Mouse (Mus musculus) G1E-ER4 (cell line): Measurements from ENCODE around the gene Gm17657. TPM values are rescaled to one million over a fixed set of nuclear protein-coding genes. Genes with fewer than 3 reads are reported as not detected.

Experiments used
- GATA1 ChIP-seq: IDR thresholded peaks from one replicate; pipeline ENCODE4 v1.8.0; 2012; ENCODE audit warnings: low read length, inconsistent platforms
- polyA plus RNA-seq: library from polyadenylated mRNA; stranded (reverse); fragments of >175 nt; gene quantifications from 2 replicates; pipeline ENCODE4 v1.2.3, GENCODE M21; 2012

Gm17657 gene
- polyA plus RNA-seq, 1 experiment, result not detected

DNA sequence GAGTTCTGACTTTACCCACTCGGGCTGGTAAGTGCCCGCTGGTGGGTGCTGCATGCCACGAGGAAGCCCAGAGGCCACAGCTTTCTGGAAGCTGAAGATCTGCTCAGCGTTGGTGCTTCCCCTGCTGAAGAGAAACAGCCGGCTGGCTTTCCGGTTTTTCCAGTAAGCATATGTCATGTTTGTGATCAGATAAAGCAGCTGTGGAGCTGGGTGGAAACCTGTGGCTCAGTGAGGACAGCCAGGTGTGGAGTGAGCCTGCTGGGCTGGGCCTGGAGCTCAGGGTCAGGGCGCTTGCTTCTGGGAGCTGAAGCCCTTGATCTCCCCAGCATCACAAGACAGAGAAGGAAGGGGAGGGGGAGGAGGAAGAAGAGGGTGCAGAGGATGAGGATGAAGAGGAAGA, 7.5 kb upstream of the Gm17657 start:
- no peak for TF ChIP-seq GATA1

DNA sequence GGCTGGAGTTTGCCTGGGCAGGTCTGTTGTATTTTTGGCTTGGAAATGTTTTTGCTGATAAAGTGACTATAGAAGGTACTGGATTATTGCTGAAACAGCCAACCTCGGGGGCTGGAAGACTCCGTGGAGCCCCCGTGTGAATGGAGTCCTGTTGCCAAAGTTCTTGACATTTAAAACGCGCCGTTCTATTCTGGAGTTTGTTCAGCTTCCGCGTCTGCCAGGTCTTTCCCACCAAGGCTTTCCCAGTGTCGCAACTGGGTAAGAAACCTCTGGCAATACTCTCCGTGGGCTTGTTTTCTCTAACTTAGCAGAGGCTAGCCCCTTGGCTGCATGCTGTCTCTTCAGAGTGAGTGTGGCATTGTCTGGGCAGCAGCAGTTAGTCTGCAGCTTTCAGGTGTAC, 7.0 kb upstream of the Gm17657 start:
- TF ChIP-seq GATA1, result no peak

DNA sequence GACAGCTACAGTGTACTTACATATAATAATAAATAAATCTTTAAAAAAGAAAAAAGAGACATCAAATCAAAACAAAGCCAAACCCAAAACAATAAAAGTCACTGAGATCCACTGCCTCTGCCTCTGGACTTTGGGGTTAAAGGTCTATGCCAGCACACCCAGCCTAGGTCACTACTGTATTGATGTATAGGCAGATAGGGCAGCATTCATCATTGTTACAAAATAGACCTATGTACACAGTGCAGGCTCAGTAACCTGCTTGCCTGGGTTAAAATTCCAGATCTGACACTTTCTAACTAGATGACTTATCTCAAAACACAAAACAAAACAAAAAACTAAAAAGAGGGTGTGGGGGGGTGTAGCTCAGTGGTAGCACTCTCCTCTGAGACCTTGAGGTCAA, 4.7 kb upstream of the Gm17657 start:
- no peak for TF ChIP-seq GATA1

DNA sequence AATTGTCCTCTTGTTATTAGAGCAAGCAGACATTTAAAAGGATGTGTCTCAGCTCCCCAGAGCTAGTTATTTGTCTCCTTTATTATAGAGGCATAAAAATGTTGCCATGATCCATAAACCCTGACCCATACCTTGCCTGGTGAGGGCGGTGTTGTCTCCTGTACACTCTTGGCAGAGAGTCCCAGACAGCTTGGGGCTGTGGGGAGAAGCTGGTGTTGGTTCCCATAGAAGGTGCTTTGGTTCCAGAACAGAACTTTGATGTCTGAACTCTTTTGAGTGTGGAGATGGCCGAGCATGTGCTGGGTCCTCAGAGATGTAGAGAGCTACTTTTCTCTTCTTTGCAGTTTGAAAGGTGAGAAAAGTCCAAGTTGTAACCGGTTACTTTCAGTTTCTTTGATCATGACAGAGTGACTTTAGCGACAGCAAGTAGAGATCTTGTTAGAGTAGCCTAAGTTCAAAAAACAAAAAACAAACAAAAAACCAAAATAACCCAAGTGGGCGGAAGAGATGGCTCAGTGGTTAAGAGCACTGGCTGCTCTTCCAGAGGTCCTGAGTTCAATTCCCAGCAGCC, 2.8 kb upstream of the Gm17657 start, which contains the start of gene Tmem217:
Gene Tmem217 (minus strand): TSS at position 224 of the 571 bp plus-strand sequence.
- no peak for TF ChIP-seq GATA1

DNA sequence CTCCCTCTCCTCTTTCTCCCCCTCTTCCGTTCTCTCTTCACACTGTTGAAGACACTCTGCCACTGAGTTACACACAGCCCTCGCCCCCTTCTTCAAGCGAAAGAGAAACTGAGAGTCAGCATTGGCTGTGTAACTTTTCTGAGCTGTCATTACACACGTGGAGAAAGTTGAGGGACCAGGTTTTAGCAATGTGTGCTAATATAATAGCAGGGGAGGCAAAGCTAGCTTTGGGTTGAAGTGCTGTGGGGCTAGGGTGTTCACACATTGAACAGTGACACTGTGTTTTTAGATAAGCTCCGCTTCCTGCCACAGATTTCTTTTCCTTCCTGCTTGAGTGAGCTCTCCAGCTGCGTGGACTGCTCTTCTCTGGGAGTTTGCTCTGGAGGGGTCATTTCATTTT, 1.6 kb upstream of the Gm17657 start:
- TF ChIP-seq GATA1, result no peak

DNA sequence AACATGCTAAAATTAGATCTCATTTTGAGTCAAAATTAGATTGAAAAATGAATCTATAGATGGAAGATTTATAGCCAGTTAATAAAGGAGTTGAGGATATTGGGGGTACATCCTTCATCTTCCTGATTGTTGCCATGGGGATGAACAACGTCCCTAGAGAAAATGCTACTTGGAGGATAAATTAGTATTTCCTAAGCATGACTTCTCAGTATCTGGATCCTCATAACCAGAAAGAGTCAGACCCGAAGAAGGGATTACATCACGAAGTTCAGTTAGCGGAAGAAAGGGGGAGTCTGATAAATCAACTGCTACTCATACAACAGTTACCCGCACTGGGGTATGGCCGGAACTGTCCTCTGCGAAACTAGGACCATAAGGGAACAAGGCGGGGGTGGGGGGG, 444 bp downstream of the Gm17657 start:
- TF ChIP-seq GATA1, result no peak

DNA sequence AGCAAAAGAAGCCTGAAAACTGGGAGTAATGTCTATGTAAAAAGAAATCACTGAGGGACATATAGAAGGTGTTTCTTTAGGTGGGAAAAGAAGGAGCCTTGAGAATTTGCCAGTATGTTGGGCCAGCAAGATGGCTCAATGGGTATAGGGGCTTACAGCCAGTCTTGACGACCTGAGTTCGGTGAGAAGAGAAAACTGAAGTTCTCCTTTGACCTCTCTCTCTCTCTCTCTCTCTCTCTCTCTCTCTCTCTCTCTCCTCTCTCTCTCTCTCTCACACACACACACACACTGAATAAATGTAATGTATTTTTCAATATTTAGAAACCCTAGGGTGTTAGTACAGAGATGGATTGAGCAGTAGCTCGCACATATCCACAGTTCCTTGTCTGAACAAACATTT, 944 bp downstream of the Gm17657 start:
- no peak for TF ChIP-seq GATA1

DNA sequence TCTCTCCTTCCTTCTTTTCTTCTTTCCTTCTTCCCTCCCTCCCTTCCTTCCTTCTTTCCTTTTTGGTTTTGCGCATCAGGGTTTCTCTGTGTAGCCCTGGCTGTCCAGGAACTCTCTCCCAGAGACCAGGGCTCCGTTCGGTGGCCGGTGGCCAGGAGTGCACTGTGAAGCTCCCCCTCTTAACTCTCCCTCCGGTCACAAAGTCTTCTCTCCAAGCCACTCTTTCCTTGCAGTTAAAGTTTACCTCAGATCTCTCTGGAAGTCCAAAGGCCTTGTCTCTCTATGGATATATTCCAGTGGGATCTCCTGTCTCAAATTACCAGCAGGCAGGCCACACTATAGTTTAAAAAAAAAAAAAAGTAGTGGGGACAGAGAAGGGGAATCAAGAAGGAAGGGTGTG, 4.2 kb downstream of the Gm17657 start:
- TF ChIP-seq GATA1, result no peak

DNA sequence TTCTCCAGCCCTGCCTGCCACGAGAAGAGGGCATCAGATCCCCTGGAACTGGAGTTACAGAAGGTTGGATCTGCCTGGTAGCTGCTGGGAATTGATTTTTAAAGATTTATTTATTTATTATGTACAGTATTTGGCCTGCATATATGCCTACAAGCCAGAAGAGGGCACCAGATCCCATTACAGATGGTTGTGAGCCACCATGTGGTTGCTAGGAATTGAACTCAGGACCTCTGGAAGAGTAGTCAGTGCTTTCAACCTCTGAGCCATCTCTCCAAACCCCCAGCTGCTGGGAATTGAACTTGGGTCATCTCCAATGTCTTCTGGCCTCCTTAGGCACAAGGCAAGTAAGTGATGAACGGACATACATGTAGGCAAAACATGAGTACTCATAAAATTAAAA, 5.4 kb downstream of the Gm17657 start:
- TF ChIP-seq GATA1, result no peak

DNA sequence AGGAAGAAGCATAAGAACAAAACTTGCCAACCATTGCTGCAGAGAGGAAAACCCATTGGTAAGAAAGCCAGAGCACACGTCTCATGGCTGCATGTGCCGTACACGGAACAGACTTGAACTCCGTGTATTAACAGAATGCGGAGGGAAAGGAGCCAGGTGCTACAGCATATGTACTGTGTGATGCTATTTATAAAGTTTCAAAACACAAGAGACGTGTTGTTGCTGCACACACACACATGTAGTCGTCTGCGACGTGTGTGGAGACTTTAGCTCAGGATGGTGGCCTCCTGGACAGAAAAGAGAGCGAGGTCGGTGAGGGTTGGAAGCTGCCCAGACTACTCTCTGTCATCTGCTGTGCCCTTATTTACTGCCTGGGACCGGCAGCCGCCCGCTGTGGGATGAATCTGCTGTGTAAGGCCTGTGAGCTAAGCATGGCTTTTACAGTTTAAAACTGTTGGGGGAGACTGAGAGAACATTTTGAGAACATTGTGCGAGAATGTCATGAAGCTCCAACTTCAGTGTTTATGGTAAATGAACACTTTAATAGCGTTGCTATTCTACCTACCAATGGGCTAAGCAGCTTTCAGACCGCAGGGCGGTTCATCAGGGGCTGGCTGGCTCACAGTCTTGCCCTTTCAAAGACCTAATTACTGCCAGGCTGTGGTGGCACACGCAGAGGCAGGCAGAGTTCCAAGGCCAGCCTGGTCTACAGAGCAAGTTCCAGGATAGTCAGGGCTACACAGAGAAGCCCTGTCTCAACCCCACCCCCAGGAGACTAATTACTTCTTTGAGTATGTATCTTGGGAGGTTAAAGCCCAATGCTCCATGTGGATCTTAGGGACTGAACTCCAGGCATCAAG, 6.4 kb downstream of the Gm17657 start:
- TF ChIP-seq GATA1, result no peak

DNA sequence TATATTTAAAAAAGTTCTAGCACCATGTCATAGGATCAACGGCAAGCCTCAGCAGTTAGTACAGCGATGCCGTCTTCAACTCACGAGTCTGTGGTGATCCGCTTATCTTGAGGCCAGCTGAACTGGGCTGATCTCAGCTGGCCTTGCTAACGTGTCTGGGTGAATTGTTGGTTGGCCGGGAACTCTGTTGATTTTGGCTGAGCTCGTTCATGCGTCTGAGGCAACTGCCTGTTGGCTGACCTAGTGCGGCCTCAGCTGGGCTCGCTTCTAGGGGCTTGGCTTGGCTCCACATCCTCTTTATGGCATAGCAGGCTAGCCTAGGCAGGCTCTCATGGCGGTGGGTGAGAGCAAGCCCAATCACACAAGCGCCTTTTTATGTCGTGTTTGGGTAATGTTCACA, 8.0 kb downstream of the Gm17657 start:
- no peak for TF ChIP-seq GATA1

DNA sequence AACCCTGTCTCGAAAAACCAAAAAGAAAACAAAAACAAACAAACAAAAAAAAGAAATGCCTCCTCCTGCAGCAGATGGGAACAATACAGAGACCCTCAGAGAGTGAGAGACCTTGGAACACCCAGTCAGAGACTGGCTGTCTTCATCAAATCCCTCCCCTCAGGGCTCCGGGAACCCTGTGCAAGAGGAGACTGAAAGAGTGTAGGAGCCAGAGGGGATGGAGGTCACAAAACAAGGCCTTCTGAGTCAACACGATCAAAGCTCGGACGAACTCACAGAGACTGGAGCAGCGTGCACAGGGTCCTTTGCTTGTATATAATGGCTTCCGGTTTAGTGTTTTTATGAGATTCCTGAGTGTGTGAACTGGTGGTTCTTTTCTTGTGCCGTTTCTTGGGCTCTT, 9.0 kb downstream of the Gm17657 start:
- TF ChIP-seq GATA1, result no peak

DNA sequence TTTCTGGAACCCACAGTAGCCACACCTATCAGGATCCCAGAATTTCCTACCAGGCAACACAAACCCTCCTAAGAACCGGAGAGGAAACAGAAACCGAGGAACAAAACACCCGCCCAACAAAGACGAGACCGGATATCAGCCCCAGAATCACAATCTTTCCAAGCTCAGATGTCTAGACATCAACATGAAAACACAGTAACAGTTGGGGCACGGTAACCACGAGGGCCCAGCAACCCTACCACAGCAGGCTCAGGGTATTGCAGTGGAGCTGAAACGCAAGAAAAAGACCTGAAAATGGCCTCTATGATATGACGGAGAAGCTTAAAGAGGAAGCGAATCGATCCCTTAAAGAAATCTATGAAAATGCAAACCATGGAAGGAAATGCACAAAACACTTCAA, 15.6 kb downstream of the Gm17657 start:
- no peak for TF ChIP-seq GATA1

DNA sequence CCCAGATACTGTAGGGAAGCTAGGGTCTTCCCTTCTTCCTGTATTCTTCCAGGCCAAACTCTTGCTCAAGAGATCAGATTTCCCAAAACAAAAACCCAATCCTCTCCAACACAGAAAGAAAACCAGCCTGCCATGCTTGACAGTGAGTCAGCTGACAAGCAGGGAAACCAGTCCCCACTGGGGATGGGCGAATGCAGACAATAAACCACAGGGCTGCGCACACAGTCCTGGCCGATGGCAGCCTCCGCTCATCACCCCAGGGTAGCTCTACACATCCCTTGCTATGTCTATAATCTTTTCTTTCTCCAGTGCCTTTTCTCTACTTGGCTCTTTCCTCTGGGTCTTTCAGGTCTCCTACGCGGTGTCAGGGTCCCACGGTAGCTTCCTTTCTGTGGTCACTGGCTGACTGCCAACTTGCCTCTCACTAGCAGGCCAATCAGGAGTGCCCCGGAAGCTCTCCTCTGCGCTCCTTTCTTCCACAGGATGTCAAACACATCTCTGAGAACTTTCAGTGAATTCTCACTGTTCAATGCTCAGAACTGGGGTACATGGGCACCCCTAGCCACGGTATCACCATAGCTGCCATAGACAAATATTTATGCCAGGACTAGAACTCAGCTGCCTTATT, 17.6 kb downstream of the Gm17657 start:
- no peak for TF ChIP-seq GATA1

DNA sequence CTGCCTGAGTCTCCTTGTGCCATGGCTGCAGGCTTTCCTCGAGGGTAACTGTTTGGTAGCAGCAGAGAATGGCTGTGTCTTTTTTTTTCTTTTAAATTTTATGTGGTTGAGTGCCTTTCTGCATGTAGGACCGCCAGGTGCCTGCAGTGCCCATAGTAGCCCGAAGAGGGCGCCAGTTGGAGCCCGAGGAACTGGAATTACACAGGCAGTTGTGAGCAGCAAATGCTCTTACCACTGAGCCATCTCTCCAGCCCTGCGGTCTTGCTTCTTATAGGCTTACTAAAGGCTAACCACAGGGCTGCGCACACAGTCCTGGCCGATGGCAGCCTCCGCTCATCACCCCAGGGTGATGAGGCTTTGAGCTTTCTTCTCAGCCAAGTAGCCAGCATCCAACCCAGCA, 18.2 kb downstream of the Gm17657 start:
- TF ChIP-seq GATA1, result no peak

DNA sequence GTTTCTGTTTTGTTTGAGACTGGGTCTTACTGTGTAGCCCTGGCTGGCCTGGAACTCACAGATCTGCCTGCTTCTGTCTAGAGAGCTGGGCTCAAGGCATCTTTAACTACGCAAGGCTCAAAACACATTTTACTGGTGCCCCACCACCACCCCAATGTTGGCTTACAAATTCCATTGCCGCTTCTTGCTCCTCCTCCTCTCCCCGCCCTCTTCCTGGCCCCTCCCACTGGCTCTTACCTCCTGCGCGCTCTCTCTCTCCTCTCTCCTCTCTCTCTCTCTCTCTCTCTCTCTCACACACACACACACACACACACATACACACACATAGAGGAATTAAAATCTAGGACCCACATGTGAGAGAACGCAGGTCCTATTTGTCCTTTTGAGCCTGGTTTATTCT, 18.9 kb downstream of the Gm17657 start:
- TF ChIP-seq GATA1, result no peak
